Mouse (Mus musculus) monocyte, adult 5-6 weeks (primary cell): ENCODE measurements around the gene Apopt1. TPM values are rescaled to one million over a fixed set of nuclear protein-coding genes. Genes with fewer than 3 reads are reported as not detected.

Experiments
- ATAC-seq: fragments of 153-309, 156-312 bp; replicated peaks from 2 replicates; pipeline ENCODE4 v1.8.0; 2017; ENCODE audit warnings: mild to moderate bottlenecking; ENCODE audit not compliant: low TSS enrichment, insufficient number of reproducible peaks, severe bottlenecking, poor library complexity, low FRiP score
- total RNA-seq: library from RNA; stranded (forward); fragments of 200-1000, 200-491, 200-594 nt; gene quantifications from 3 replicates; pipeline ENCODE4 v1.2.3, GENCODE M21; 2017

Apopt1 gene
- total RNA-seq, 1 experiment from 2014 or later: 29.7 TPM

DNA sequence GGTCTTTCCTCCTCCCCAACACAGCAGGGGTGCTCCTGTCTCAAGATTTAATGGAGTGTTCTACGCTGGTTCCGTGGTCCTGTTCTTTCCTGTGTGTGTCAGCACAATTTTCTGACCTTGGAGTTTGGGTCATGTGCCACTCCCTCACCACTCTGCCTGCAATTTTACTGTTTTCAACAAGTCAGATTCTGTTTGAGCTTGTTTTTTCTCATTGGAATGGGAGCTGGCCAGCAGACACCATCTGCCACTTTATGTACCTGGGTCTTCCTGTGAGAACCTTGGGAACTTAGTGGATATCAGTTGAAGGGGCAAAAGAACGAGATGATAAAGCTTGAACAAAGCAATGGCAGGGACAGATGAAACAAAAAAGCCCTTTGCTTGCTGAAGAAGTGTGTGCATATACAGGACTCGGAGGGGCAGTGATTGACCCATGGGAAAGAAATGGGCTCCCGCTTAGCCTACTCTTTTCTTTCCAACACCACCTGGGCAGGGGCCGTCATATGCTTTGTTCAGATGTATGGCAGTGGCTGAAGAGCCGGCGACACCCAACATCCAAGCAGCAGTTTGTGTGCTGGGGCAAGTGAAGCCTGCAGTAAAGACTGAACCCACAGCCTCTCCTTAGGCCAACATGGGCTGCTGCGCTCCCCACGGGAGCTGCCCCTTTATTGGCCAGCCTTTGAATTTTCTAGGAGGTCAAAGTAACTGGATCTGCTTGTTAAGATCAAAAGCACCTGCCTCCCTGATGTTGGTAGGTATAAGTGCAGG, 44.7 kb downstream of the Apopt1 start:
- no peak for ATAC-seq

DNA sequence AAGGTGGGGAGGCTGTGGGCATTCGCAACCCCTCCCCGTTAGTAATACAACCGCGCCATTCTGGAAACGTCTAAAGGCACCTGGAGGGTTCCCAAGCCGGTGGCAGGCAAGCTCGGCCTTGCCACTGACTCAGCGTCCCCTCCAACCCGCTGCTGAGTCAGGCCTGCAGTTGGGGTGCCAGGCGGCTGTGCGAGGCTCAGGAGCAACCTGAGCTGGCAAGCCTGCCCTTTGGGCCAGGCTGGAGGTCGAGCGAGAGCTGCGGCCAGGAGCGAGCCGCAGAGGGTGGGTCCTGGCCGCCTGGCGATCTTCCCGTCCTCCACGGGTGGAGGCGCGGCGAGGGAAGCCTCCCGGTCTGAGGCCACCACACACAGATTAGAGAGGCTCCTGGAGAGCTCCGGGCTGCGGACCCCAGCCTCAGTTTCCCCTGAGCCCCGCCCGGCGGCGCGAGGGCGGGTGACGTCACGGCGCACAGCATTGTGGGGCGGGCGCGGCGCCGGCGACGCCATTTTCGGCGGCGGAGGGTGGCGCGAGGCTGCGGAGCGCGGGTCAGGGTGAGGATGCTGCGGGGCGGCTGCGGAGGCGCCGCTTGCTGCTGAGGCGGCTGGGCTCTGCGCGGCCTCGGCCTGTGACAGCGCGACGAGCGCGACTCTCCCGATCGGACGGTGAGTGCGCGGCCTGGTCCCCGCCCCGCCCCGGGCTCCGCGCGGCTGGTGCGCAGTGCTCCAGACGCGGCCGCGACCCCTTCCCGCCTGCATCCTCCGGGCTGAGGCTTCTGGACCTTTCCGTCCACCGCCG, 45.5 kb downstream of the Apopt1 start, which contains the start of gene Klc1:
Gene Klc1 (plus strand): TSS at position 469 of the 795 bp plus-strand sequence.
- ATAC-seq: 0 out of 2 replicates have a peak, but pooled peaks have one; percentile 18

DNA sequence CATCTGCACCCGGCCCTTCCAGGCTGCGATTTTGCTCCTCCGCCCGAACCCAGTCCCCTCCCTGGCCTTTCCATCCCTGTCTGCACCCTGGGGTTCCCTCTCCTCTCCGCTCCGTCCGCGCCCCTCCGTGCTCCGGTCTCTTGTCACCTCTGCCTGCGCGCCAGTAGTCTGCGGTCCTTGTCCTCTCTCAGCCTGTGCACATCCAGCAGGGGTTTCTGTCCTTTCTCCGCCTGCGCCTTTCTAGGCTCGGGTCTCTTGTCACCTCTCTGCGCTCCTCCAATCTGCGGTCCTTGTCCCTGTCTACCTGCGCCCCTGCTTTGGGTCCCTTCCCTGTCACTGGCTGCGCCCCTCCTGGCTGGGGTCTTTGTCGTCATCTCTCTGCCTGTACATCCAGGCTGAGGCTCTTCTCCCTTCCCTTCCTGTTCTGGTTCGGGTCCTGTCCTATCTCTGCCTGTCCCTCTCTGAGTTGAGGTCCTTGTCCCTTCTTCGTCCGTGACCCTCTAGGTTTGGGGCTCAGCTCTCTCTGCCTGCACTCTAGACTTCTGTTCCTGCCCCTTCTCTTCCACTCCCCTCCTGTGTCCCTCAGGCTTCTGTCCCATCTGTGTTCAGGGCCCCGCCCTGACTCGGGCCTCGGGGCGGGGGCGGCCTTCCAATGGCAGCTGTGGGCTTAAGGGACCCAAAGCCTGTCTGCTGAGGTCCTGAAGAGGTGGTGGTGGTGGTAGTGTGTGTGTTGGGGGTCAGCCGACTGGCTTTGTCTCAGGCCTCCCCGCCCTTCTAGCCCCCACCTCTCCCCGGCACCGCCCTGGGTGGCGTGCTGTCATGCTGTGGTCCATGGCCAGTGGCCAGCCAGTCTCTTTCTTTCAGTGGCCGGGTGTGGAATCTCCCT, 46.4 kb downstream of the Apopt1 start:
- 0 out of 2 replicates have a peak, but pooled peaks have one; percentile 22 for ATAC-seq

DNA sequence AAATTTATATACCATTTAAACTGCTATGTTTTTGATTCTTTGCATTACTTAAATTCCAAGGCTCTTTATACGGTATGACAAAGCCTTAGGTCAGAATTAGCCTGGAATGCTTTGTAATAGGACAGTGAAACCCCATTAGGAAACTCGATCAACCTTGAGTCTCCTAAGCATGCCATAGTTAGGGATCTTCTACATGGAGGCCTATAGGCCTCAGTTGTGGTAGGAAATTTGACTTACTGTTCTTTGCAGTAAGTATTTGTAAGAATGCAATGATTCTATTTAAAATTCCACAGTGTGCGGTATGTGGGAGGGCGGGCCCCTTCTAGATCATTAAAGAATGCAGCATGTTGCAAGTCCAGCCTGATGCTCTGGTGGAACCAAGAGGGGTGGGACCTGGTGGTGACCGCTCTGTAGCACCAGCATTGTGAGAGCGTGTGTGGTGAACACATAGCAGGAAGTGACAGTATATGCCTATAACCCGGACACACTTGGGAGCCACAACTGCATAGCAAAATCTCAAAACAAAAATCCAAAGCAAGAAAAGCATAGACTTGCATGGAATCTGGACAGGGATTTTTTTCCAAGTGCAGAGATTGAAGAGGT, 47.3 kb downstream of the Apopt1 start:
- no peak for ATAC-seq

DNA sequence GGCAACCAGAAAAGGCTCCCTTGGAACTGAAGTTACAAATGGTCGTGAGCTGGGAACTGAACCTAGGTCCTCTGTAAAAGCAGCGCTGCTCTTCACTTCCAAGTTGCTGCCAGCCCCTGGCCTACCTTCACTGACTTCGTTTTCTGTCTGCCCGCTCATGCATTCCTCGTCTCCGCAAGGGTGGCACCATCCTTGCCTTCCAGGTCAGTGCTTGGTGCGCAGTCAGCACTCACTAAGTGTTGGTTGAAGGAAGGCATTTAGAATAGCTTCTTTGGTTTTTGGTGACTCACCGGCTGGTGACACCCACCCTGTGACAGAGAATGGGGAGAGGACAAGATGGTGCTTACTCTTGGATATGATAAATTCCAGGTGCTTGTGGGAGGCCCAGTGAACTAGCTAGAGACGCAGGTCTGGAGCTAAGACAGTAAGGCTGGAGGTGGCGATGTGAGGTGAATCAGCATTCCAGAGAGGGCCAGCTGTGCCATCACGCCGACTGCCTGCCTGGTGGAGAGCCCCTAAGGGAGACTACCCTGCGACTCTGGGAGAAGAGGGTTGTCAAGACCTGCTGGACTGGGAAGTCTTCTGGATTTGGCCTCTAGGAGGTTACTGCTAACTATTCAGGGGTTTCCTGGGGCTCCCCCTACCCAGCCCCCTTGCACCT, 49.7 kb downstream of the Apopt1 start:
- no peak for ATAC-seq

DNA sequence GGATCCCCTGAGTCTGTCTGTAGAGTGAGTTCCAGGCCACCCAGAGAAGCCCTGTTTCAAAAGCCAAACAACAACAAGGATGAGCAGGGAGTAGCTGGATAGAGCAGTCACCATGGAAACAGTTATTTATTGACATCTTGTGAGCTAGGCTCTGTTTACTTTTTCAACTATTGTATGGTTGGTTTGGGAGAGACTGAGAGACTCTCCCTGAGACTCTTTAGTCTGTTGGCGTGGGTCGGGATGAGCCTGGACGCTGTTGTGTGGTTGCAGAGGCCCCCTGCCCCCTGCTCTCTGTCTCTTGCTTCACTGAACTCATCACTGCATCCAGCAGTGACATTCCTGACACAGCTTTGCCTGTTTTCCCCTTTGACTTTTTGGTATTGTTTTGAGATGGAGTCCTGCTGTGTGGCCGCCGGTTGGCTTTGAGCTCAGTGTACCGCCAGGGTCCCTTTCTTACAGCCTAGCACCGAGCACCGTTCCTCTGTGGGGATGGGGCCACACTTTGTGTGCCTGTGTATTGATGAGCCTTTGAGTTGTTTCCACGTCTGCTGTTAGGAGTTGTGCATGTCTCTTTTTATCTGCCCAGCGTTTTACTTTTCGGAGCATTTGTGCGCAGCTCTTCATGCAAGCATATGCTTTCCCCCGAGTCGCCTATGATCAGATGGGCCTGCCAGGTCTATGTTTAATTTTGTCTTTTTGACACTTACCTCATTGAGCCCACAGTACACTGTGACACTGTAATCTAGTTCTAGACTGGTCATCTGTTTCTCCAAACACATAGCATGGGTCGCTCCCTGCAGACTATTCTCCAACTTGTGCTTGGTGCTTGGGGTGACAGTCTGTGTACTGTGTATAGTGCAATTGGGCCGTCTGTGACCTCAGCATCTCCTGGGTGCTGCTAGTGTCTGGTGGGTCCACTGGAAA, 53.5 kb downstream of the Apopt1 start:
- no peak for ATAC-seq

DNA sequence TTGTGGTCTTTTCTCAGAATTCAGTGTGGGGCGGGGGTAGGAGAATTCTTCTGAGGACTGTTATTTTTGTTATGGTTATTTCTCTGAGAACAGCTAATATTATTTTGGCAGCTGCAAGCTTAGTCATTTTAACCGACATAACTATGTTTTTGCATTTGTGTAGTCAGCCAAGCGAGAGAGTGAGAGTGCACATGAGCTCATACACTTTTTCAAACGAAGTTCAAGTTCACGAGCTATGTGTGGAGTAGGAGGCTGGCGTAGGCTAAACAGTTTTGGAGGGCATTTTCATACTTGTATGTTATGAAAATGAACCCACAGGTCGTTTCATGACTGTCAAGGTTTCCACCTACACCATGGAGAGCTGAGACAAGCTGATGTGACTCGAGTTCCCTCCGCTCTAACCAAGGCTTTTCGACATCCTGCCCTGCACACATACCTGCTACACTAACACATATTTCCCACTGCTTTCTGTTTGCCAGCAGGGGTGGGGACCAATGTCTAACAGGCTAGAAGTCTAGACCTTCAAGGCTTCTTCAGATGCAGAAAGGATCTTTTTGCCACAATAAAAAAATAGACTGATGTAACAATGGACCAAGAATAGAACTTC, 55.4 kb downstream of the Apopt1 start:
- ATAC-seq: no peak

DNA sequence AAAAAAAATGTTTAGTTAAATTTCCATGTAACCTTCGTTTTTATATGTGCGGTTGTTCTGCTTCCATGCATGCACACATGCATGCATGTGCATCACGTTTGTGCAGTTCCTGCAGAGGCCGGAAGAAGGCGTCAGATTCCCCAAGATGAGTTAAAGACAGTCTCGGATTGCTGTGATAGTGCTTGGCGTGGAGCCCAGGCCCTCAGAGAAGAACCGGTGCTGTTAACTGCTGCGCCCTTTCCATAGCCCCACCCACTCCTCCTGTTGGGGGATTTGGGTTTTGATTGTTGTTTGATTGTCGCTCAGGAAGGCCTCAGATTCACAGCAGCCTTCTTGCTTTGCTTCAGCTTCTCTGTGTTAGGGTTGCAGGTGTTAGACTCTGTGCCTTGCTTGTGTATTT, 56.2 kb downstream of the Apopt1 start:
- ATAC-seq: no peak

DNA sequence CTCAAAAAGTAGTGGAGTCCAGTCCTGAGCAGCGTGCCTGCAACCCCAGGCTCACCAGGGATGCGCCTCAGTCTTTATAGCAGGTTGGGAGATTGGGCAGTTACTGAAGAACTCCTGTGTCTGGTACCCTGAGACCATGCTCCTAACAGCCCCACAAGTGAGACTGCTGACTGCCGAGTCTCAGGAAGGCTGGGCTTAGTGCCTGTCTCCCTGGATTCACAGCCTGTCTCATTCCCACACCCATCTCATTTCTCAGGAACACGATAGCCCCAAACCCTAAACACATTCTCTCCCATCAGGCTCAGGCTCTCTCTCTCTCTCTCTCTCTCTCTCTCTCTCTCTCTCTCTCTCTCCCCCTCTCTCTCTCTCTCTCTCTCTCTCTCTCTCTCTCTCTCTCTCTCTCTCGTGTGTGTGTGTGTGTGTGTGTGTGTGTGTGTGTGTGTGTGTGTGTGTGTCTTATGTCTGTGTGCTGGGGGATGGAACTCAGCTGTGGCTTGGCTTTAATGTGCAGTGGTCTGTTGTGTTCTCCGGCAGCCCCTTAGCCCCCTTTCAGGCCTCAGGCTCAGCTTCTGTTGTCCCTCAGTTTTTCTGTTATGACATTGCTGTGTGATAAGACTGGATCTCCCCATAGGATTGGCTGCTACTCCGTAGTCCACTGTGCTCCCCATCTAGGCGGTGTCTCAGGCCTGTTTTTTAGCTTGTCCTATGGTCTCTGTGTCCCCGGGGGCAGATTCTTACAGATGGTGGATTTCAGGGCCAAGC, 56.9 kb downstream of the Apopt1 start:
- ATAC-seq: no peak

DNA sequence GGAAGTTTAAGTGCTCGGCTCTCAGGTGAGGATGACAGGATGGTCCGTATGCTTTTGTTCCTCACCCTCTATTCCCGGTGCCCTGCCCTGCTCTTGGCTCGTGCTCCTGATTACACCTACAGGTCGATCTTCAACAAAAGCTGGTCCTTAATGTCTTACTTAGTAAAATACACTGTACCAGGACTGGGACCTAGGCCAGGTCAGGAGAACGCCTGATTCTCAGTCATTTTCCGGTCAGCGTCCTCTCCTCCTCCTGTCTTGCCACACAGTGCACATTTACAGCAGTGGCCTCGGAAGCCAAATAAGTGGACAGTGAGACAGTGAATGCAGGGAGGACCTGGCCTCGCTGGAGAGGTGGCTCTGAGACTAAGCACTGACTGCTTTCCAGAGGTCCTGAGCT, 57.6 kb downstream of the Apopt1 start:
- ATAC-seq: no peak

DNA sequence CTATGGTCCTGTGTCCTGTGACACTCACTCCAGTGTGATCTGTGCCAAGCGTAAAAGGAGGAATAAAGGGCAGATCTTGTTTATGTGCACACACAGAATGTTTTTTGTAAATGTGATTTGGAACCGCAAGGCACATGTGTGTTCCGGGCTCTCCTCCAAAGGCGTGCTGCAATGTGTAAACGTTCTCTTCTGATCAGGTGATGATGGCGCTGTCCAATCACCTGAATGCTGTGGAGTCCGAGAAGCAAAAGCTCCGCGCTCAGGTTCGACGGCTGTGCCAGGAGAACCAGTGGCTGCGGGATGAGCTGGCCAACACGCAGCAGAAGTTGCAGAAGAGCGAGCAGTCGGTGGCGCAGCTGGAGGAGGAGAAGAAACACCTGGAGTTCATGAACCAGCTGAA, 61.1 kb downstream of the Apopt1 start:
- no peak for ATAC-seq

DNA sequence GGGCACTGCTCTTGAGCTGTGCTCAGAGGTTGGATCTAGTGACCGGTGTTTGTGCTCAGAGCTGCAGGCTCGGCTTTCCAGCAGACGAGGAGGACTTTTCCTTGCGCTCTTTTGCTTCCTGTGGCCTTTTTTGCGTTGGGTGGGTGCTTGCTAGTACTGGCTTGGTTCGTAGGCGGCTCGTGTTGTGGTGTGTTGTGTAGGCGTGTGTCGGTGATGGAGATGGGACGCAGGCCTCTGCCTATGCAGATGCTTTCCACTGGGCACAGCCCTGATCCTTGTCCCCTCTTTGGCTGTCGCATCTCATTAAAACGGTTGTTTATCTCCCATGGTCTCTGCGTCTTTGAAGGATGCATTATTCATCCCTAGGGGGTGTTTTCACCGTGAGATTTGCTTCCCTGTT, 61.8 kb downstream of the Apopt1 start:
- no peak for ATAC-seq

DNA sequence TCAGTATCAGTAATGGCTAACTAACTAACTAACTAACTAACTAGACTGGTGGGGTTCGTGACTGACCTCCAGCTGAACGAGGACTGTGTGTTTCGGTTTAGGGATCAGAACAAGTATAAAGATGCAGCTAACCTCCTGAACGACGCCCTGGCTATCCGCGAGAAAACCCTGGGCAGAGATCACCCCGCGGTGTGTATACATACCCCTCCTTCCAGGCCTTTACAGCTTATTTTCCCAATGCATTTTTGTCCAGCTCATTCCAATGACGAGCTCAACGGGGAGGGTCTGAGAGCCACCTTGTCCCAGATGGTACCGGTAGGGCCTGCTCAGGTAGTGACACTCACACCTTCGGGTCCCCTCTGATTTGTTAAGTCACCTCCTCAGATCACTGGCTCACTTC, 64.9 kb downstream of the Apopt1 start:
- ATAC-seq: no peak

DNA sequence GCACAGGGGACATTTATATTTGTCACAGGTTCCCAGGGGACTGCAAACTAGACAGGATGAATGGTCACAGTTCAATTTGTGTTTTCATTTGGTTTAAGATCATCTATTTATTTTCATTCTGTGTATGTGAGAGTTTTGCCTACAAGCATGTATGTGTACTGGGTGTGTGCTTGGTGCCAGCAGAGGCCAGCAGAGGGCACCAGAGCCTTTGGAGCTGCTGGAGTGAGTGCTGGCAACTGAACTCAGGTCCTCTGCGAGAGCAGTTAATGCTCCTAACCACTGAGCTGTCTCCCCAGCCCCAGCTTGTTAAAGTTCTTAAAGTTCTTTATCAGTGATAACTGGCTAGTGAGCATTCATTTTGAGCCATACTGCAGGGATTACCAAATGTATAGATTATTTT, 66.5 kb downstream of the Apopt1 start:
- ATAC-seq: no peak

DNA sequence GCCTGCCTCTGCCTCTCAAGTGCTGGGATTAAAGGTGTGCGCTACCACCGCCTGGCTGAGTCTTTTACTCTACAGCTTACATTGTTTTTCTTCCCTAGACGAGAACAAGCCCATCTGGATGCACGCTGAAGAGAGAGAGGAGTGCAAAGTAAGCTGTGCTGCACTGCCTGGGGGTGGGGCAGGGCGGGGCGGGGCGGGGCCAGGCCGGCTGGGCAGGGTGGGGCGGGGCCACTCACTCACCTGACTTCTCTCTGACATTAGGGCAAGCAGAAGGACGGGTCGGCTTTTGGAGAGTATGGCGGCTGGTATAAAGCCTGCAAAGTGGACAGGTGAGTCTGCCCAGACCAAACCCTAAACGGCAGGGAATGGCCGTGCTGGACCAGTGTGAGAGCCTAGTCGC, 72.1 kb downstream of the Apopt1 start:
- no peak for ATAC-seq

DNA sequence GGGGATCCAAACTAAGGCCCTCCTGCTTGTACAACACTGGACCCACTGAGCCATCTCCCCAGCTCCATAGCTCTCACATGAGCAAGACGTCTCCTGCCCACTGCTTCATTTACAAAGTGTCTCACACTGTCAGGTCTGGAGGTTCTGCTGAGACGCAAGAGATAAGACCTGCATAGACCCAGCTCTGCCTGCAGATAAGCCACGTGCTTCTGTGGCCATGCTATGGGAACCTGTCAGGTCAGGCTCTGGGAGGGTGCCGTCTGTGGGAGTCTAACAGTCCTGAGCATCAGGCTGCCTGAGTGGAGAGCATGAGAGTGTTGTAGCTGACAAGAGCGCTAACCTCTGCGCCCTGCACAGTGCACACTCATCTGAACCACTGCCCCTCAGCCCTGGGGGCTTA, 74.0 kb downstream of the Apopt1 start:
- ATAC-seq: no peak
